Mouse (Mus musculus) midbrain, postnatal 0 days (tissue): ENCODE data around the gene Rest. TPM values are rescaled to one million over a fixed set of nuclear protein-coding genes. Genes with fewer than 3 reads are reported as not detected.
A peak's percentile ranks its signal among the peaks of the same experiment; 100 is the strongest.

Source experiments
- ATAC-seq: fragments of 200-750 bp; cut with Nextera tagmentation; 2 replicates; pipeline ENCODE4 v1.8.0; 2017; ENCODE audit warnings: moderate number of reproducible peaks, mild to moderate bottlenecking, moderate TSS enrichment, moderate library complexity; ENCODE audit not compliant: low FRiP score
- DNase-seq: peaks from one replicate; pipeline ENCODE4 v3.0.0-alpha.2; 2015; ENCODE audit warnings: low spot score
- H3K27ac ChIP-seq: fragments of 300-500 bp; sonication (generic); 2 replicates; pipeline ENCODE4 v1.5.1; 2014; ENCODE audit warnings: low read depth, mild to moderate bottlenecking, low read length, mixed read lengths
- H3K27me3 ChIP-seq: fragments of 300-500 bp; sonication (generic); 2 replicates; pipeline ENCODE4 v1.6.1; 2014; ENCODE audit warnings: low read length, control low read depth, mixed read lengths; ENCODE audit not compliant: insufficient read depth
- H3K36me3 ChIP-seq: fragments of 300-500 bp; sonication (generic); 2 replicates; pipeline ENCODE4 v1.6.1; 2014; ENCODE audit warnings: low read length, control low read depth, mixed read lengths; ENCODE audit not compliant: insufficient read depth
- H3K4me1 ChIP-seq: fragments of 300-500 bp; sonication (generic); 2 replicates; pipeline ENCODE4 v1.6.1; 2014; ENCODE audit warnings: mild to moderate bottlenecking, control low read depth, antibody characterized with exemption, low read length, mixed read lengths; ENCODE audit not compliant: insufficient read depth
- H3K4me2 ChIP-seq: fragments of 300-500 bp; sonication (generic); 2 replicates; pipeline ENCODE4 v1.6.1; 2014; ENCODE audit warnings: low read depth, mild to moderate bottlenecking, low read length, mixed read lengths; ENCODE audit not compliant: poor library complexity, severe bottlenecking
- H3K4me3 ChIP-seq: fragments of 300-500 bp; sonication (generic); 2 replicates; pipeline ENCODE4 v1.5.1; 2014; ENCODE audit warnings: low read depth, mild to moderate bottlenecking, low read length, moderate library complexity
- H3K9ac ChIP-seq: fragments of 300-500 bp; sonication (generic); replicated peaks from 2 replicates; pipeline ENCODE4 v1.6.1; 2014; ENCODE audit warnings: mild to moderate bottlenecking, low read length, moderate library complexity, mixed read lengths; ENCODE audit not compliant: poor library complexity, severe bottlenecking
- H3K9me3 ChIP-seq: fragments of 300-500 bp; sonication (generic); 2 replicates; pipeline ENCODE4 v1.6.1; 2016; ENCODE audit warnings: low read length, control low read depth
- CTCF ChIP-seq: IDR thresholded peaks from 2 replicates; pipeline ENCODE4 v1.5.1; 2016; ENCODE audit warnings: antibody characterized with exemption, mild to moderate bottlenecking
- WGBS: fragments of 180-500 bp; shearing (Covaris S2); extraction: QIAGEN DNeasy Blood & Tissue Kit; methylation state at CpG from one replicate; pipeline ENCODE4 v1.1.7; 2014; 5-methylcytosine and 5-hydroxymethylcytosine counted together
- polyA plus RNA-seq: library from polyadenylated mRNA; unstranded; fragments of >200 nt; fragmentation: Nextera tagmentation; extraction: Ambion mirVana; gene quantifications from 2 replicates; pipeline ENCODE4 v1.2.1, GENCODE M21; 2015
- total RNA-seq: library from RNA; depleted of rRNA; stranded (reverse); fragments of >200 nt; gene quantifications from 2 replicates; pipeline ENCODE4 v1.2.3, GENCODE M21; 2014

Rest gene
- total and polyA plus RNA-seq, 2 experiments from 2014 or later, result 2.8 to 6.5 TPM

- WGBS, result under 1% methylated on average over 72 of the region's 76 CpGs
- TF ChIP-seq CTCF, result no peak
- Histone ChIP-seq H3K9me3 (no peaks in the 10 kb centered on the region), H3K4me3 (peak overlapping the region; percentile 86), H3K36me3 (no peaks in the 10 kb centered on the region; the same call in 1 of the 2 replicates), H3K27me3 (no peaks in the 10 kb centered on the region), H3K27ac (peak overlapping the region; percentile 86), H3K9ac (peak overlapping the region; percentile 94), H3K4me2 (peak overlapping the region; percentile 90), H3K4me1 (peaks cover 16% of the 10 kb centered on the region)
- DNase-seq (peak; percentile 12), ATAC-seq (peak; percentile 31)
Observed at GRCm38 (mm10) chr5:77309051-77309906, 44.0 kb downstream of the Rest start.

- peaks cover 16% of the 10 kb centered on the region for H3K4me1 ChIP-seq
- no peaks in the 10 kb centered on the region for H3K27me3 ChIP-seq
- peak within 1 kb of the TSS; percentile 86 for H3K4me3 ChIP-seq
- peak within 1 kb of the TSS; percentile 94 for H3K9ac ChIP-seq
- H3K4me2 ChIP-seq, result peak within 1 kb of the TSS; percentile 90
- no peaks in the 10 kb centered on the region; the same call in 1 of the 2 replicates for H3K36me3 ChIP-seq
- peak; percentile 32 for TF ChIP-seq CTCF
- H3K9me3 ChIP-seq, result no peaks in the 10 kb centered on the region
- DNase-seq (peak; percentile 99), ATAC-seq (peak; percentile 97)
- H3K27ac ChIP-seq, result peak within 1 kb of the TSS; percentile 86
- WGBS, result under 1% methylated on average over 72 of the region's 85 CpGs
Observed at GRCm38 (mm10) chr5:77309924-77310772, 44.9 kb downstream of the Rest start, which contains the start of the genes Noa1 and Polr2b. Noa1 (minus strand) TSS chr5:77310084. Polr2b (plus strand) TSS chr5:77310147.

- no peak for TF ChIP-seq CTCF
- Histone ChIP-seq H3K27me3 (no peaks in the 10 kb centered on the region), H3K4me1 (peaks cover 4% of the 10 kb centered on the region; the same call in 1 of the 2 replicates), H3K4me2 (no peak overlapping the region), H3K4me3 (no peak overlapping the region), H3K9ac (no peak overlapping the region), H3K27ac (no peak overlapping the region), H3K36me3 (0 out of 2 replicates have a peak, but pooled peaks cover 2% of the 10 kb centered on the region), H3K9me3 (no peaks in the 10 kb centered on the region)
- DNase-seq (no peak), ATAC-seq (no peak)
- 97% methylated on average over 4 of the region's 4 CpGs for WGBS
Observed at GRCm38 (mm10) chr5:77314206-77314605, 48.9 kb downstream of the Rest start.

- DNase-seq (no peak), ATAC-seq (no peak)
- Histone ChIP-seq H3K27me3 (no peaks in the 10 kb centered on the region), H3K9ac (no peak overlapping the region), H3K4me2 (no peak overlapping the region), H3K9me3 (no peaks in the 10 kb centered on the region), H3K4me3 (no peak overlapping the region), H3K27ac (no peak overlapping the region), H3K4me1 (peaks cover 4% of the 10 kb centered on the region; the same call in 1 of the 2 replicates), H3K36me3 (peaks cover 2% of the 10 kb centered on the region; the same call in 1 of the 2 replicates)
- no peak for TF ChIP-seq CTCF
- 94% methylated on average over 6 of the region's 6 CpGs for WGBS
Observed at GRCm38 (mm10) chr5:77314986-77315385, 49.7 kb downstream of the Rest start.

- Histone ChIP-seq H3K9me3 (no peaks in the 10 kb centered on the region), H3K9ac (no peak overlapping the region), H3K27me3 (no peaks in the 10 kb centered on the region), H3K4me2 (no peak overlapping the region), H3K4me3 (no peak overlapping the region), H3K36me3 (peaks cover 61% of the 10 kb centered on the region), H3K27ac (no peak overlapping the region), H3K4me1 (no peaks in the 10 kb centered on the region)
- WGBS, result 90% methylated on average over 1 of the region's 1 CpGs
- TF ChIP-seq CTCF, result no peak
- DNase-seq (no peak), ATAC-seq (no peak)
Observed at GRCm38 (mm10) chr5:77324936-77325335, 59.6 kb downstream of the Rest start.
